Comparison of ENCODE assay signal across 19 mouse cellular contexts in the genomic region with DNA sequence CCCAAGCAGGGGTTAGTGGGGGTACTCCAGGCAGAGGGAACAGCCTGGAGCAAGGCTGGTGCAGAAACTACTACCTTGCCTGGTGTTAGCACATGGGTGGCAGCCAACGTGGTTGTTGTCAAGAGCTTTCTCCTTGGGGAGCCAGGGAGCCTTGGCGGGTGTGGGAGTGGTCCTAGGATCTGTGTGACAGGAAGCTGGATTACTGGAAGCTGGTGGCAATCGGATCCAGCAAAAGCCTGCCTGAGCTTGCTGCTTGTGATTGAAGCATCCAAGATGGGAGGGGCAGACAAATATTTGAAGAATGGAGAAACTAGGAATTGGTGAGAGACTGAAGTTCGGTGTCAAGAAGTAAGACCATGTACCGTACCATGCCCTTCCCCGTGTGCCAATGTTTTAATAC. TPM values are rescaled to one million over a fixed set of nuclear protein-coding genes. Genes with fewer than 3 reads are reported as not detected.
DNase-seq lines count a peak whose midpoint lies in the region.
"Had no signal": no experiment of that assay in that cellular context is flagged by ENCODE, and none has a peak within 500 bp of the region (broad histone marks: within the 10 kb centered on the region; RNA-seq: fewer than 3 reads in every experiment).

No protein-coding gene starts in this region.

- peak; percentile 63 to 65 for DNase-seq in lung, adult 18-20 months
- DNase-seq in lung, postnatal 25 days (ENCODE audit: low spot score): no peak
- DNase-seq in ES-CJ7 (ENCODE audit: low read depth, low spot score) (peak; percentile 62), adipocyte (ENCODE audit: low spot score) (peak; percentile 23)
- peak; percentile 46 for DNase-seq in lung, postnatal 10 days
- no peak for DNase-seq in gastrocnemius, adult 18-20 months (ENCODE audit: low spot score)
- DNase-seq in urinary bladder, postnatal 36 days (ENCODE audit: low spot score in 2 of 2): no peak
- DNase-seq: adrenal gland, postnatal 14 days; cerebellum, adult 11 months; cerebellum, adult 9-11 months; embryo, embryonic 11 days; gastrocnemius, postnatal 10 days; heart, postnatal 4 days; kidney, postnatal 14 days; retina, postnatal 1 day; right cerebral cortex, postnatal 14 days; thymus, postnatal 4 days had no signal

RNA-seq across cellular contexts. Expression of a gene that starts 6.5 kb away (rescaled TPM):
- total RNA-seq in gastrocnemius, adult 18-20 months (2021): 1 to 10 TPM; 1.6 to 3.0 TPM

RNA-seq across cellular contexts. Expression of a gene that starts 6.9 kb away (rescaled TPM):
- 1 to 10 TPM; 1.4 to 2.8 TPM for total RNA-seq in gastrocnemius, adult 18-20 months (2021)

RNA-seq across cellular contexts. Expression of a gene that starts 9.6 kb away (rescaled TPM):
- total RNA-seq in gastrocnemius, adult 18-20 months (2021): not detected
- total RNA-seq: heart, postnatal 4 days; monocyte, adult 5-6 weeks had no signal

RNA-seq across cellular contexts. Expression of a gene that starts 19.8 kb away (rescaled TPM):
- 10 to 100 TPM; 57.9 to 58.8 TPM for total RNA-seq in gastrocnemius, adult 18-20 months (2021)

RNA-seq across cellular contexts. Expression of a gene that starts 44.6 kb away (rescaled TPM):
- total RNA-seq in gastrocnemius, adult 18-20 months (2021): not detected
- total RNA-seq: adrenal gland, postnatal 14 days; gastrocnemius, postnatal 10 days; heart, postnatal 4 days; left cerebral cortex, postnatal 36 days; monocyte, adult 5-6 weeks had no signal

Comparison
In these comparisons a context has a peak if more than half of its experiments do, and no peak if none do; other contexts are left out.
1. DNase-seq: peak in lung, adult 18-20 months (2 of 2), ES-CJ7 (single experiment), adipocyte (single experiment) and lung, postnatal 10 days (single experiment); none in lung, postnatal 25 days (single experiment), gastrocnemius, adult 18-20 months (single experiment) and urinary bladder, postnatal 36 days (0 of 2).